Mouse (Mus musculus): ENCODE measurements at regions not wholly inside any gene's neighbourhood (a gene's known extent, or its start where the extent isn't known, plus 50 kb on each side); places are given as distances from the start of the nearest gene placed in this dataset.

DNA sequence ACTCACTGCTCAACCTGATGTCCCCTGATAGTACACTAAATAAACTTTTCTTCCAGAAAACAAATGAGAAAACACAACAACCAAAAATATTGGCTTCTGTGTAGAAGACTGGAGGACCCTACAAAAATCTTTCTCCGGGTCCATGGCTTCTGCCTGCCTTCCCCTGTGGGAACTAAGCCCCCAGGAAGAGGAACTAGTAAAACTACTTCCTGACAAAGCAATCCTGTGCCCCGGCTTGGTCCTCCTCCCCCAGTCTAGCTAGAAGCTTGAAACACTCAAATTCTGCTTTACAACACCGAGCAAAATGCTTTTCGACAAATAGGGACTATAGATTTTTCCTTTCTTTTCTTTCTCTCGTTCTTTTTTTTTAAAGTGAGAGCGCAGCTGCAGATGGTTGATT lies 51.3 kb upstream of the Mki67 start:
- DNase-seq (ENCODE audit: low spot score): no peak

DNA sequence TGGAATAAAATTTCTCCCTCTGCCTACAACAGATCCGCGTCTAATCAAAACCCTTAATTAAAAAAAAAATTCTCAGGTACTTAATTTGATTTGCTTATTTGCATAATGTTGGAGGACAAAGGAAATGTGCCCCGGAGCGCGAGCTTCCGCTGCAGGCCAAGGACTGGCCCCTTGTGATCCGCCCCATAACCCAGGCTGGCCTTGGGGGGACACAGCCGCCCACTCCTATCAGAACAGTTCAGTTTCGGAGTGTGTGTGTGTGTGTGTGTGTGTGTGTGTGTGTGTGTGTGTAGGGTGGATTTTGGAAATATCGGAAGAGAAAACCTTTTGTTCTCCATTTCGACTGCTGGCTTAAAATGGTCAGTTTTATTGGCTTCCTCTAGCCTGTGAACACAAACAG lies 51.9 kb upstream of the Mki67 start:
- DNase-seq (ENCODE audit: low spot score): no peak

DNA sequence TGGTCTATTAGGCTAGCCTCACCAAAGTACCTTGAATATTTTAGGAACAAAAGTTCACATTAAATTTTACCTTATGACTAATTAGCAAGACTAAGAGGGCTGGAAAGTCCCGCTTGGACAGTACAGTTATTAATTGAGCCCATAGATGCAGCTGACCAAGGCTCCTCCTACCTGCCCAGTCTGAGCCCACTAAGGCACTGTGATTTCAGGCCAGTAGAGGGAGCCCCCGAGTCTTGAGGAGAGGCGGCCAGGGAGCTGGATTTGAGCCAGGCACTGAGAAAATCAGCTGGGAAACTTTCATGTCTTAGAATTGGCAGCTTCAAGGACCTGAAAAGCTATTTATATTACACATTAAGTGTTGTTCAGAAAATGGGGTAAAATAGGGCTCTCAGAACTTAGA lies 52.4 kb upstream of the Mki67 start:
- DNase-seq (ENCODE audit: low spot score): peak; percentile 83

- no peak for DNase-seq (ENCODE audit: low spot score)
These were observed 53.0 kb upstream of the Mki67 start for GRCm38 (mm10) chr7:135769082-135769673.

GRCm38 (mm10) chr7:135770051-135770450 lies 53.9 kb upstream of the Mki67 start:
- no peak for DNase-seq (ENCODE audit: low spot score)

DNA sequence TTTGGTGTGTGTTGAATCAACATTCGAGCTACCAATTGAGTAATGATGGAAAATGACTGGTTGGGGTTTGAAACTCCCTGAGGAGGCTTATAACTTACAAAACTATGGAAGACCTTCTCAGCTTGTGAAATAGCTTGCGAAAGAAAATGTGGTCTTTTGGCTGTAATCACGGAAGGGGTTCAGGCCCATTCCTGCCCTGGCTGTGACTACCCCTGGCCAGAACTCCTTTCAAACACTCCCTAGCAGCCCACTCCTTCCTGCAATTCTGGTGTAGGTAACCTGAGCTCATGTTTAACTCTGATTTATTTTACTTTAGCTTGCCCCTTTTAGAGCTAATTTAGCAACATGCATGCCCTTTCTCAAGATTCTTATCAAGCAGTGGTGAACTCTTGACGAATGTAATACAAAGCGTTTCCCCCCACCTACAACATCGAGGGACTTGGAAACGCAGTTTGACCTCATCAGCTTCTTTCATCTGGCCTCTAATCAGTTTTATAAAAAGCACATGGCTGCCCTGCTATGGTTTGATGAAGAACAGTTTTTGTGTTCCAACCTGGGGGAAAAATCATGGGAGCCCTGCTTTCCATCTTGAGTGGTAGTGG lies 59.8 kb upstream of the Mki67 start:
- DNase-seq (ENCODE audit: low spot score): no peak

DNA sequence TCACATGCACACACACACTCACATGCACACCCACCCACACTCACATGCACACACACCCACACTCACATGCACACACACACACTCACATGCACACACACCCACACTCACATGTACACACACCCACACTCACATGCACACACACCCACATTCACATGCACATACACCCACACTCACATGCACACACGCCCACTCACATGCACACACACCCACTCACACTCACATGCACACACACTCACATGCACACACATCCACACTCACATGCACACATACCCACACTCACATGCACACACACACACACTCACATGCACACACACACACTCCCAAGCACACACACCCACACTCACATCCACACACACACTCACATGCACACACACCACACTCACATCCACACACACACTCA lies 74.0 kb upstream of the Mki67 start:
- no peak for DNase-seq (ENCODE audit: low spot score)

DNA sequence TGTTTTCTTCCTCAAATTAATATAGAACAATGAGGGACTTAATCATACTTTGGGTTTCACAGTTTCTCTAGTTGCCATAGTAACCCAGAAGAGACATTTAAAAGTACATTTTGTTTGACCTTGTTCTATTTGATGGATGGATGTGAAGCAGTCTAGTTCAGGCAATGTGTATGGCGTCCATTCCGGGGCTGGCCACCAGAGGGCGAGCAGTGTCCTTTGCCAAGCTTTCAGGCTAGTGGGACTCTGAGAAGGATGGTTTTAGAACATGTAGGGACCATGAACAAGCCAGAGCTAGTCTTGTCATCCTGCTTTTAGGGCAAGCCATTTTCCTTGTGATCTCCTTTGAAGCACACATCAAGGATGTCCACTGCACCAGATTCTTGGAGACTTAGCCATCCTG lies 74.8 kb upstream of the Mki67 start:
- peak; percentile 43 for DNase-seq (ENCODE audit: low spot score)

DNA sequence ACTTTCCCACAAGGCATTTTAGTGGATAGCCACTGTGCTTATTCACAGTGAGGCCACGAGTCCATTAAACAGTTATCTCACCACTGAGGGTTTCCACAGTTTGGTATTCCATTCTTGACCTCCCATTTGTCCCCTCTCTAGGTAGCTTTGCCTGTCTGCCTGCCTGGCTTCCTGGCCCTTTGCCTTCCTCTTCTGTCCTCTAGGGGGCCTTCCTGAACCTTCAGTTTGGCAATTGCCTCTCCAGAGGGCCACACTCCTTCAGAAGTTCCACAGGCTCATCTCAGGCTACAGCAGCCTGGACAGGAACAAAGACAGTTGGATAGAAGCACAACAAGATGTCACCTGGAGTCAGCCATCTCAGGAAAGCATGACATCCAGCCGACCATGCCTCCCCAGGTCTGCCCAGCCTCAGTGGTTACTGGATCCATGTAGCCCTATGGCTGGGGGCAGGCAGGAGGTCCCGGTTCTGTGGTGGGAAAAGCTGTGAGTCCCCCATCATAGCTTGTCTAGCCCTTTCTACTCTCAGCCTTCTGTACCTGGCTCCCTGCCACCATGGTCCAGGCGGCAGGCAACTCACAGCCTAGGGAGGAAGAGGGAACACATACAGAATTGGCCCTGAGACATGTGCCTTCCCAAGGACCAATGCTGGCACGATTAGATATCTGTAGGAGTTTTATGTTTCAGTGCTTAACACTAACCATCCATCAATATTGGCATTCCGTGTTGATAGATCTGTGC lies 76.0 kb upstream of the Mki67 start:
- DNase-seq (ENCODE audit: low spot score): no peak

DNA sequence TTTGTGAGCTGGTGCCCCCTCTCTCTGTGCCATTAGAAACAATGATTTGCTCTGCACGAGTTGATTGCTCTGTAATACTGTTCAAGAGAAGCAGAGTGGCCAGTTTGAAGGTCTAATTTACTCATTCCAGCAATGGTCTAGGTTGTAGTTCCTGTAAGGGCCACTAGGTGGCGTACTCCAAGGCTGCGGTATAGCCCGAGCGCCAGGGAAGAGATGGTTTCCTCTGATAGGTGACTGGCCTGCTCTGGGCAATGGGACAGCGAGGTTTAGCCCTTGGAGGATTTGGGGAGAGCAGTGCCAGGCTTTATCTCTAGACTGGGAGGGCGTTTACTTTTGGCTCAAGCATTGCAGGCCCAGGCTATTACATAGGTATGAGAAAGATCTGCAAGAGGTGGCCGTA lies 76.8 kb upstream of the Mki67 start:
- DNase-seq (ENCODE audit: low spot score): no peak

GRCm38 (mm10) chr7:135794238-135794637 lies 78.1 kb upstream of the Mki67 start:
- DNase-seq (ENCODE audit: low spot score): no peak

- no peak for DNase-seq (ENCODE audit: low spot score)
These were observed 78.5 kb upstream of the Mki67 start for GRCm38 (mm10) chr7:135794679-135795078.

DNA sequence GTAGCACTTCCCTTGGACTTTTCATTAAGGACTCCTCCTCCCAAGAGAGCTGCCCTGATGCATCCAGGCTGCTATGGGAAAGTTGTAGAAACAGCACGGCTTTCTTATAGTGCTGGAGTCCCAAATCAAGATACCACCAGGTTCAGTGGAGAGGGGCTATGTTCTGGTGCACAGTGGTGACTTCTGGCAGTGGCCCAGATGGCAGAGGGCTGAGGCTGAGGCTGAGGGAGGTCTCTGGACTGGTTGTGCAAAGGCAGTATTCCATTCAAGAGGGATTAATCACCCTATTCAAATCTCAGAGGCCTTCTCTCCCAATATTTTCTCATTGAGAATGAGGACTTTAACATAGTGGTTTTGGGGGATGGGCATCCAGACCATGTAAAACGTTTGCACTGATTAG lies 82.3 kb upstream of the Mki67 start:
- DNase-seq (ENCODE audit: low spot score): no peak

- DNase-seq (ENCODE audit: low spot score): no peak
These were observed 86.5 kb upstream of the Mki67 start for GRCm38 (mm10) chr7:135802598-135803121.

DNA sequence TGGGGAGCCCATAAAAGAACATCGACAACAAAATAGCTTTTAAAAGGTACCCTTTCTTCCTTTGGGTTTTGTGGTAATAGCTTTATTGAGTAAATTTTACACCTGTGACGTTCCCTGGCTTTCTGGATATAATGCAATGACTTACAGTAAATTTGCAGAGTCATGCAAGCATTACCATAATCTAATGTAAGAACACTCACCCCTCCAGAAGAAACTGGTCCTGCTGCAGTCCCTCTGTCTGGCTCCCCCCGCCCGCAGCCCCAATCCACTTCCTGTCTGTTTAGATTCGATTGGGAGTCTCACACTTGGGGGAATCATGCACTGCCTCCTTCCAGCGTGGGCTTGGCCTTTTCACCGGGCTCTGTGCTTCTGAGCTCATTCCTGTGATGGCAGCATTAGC lies 88.6 kb upstream of the Mki67 start:
- no peak for DNase-seq (ENCODE audit: low spot score)

GRCm38 (mm10) chr7:135806139-135806538 lies 90.0 kb upstream of the Mki67 start:
- DNase-seq (ENCODE audit: low spot score): no peak

DNA sequence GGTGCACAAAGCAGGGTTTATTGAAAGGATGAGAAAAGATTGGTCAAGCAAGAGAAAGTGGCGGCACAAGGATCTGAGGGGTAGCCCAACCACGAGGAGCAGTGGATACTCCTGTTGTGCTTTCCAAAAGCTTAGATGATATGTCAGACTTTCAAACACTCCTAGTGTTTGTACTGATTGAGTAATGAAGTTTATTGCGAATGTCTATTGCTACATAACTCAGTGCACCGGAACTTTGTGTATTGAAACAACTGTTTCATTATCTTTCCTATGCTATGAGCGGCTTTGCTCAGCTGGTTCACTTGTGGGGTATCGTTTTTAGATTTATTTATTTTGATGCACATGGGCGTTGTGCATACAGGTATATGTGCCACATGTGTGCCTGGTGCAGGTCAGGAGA lies 90.5 kb upstream of the Mki67 start:
- no peak for DNase-seq (ENCODE audit: low spot score)

GRCm38 (mm10) chr7:135809167-135809566 lies 93.0 kb upstream of the Mki67 start:
- no peak for DNase-seq (ENCODE audit: low spot score)

GRCm38 (mm10) chr7:135809751-135810379 lies 93.7 kb upstream of the Mki67 start:
- DNase-seq (ENCODE audit: low spot score): no peak

GRCm38 (mm10) chr7:135810971-135811370 lies 94.8 kb upstream of the Mki67 start:
- DNase-seq (ENCODE audit: low spot score): no peak

DNA sequence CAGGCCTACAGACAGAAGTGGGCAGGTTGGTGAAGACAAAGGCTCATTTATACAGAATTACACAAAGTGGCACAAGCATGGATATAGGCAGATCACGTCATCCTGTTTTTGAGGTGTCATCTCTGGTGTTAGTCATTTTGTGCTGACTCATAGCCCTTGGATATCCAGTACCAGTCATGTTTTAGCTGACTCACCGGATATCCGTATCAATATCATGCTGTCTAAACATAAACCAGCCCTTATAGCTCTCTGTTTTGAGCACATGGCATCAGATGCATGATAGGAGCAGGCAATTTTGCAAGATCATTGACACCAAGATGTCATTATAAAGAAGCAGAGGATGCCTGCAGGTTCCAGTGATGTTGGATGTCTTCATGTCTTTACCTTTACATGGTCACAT lies 97.5 kb upstream of the Mki67 start:
- DNase-seq (ENCODE audit: low spot score): no peak

GRCm38 (mm10) chr7:135816191-135816590 lies 100.0 kb upstream of the Mki67 start:
- no peak for DNase-seq (ENCODE audit: low spot score)

DNA sequence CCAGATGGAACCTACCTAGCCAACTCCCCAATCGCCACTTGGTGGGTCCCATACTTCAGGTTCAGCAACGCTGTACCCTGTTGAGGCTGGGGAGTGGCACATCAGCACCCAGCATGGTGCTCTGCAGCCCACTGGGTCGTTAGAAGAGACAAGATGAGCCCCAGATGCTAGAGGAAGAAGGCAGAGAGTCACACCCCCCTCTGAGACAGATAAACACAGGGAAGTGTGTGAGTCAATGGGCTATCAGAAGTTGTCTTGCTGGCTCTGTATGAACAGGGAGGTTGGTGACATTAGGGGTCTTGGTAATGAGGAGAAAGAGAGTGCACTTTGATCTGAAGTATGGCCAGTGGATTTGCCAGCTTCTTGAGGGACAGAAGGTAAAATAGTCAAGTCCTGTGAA lies 101.7 kb upstream of the Mki67 start:
- no peak for DNase-seq (ENCODE audit: low spot score)
